Mouse (Mus musculus) embryonic facial prominence, embryonic 12.5 days (tissue): Measurements from ENCODE around the gene Mcm3. TPM values are rescaled to one million over a fixed set of nuclear protein-coding genes. Genes with fewer than 3 reads are reported as not detected.
A peak's percentile ranks its signal among the peaks of the same experiment; 100 is the strongest.

Experiments used
- ATAC-seq: fragments of 200-750 bp; cut with Nextera tagmentation; 2 replicates; pipeline ENCODE4 v1.8.0; 2017; ENCODE audit not compliant: insufficient number of reproducible peaks, insufficient read depth, low FRiP score, low TSS enrichment
- H3K27ac ChIP-seq: fragments of 300-500 bp; sonication (generic); 2 replicates; pipeline ENCODE4 v1.5.1; 2016; ENCODE audit warnings: mild to moderate bottlenecking
- H3K27me3 ChIP-seq: fragments of 300-500 bp; sonication (generic); 2 replicates; pipeline ENCODE4 v1.6.1; 2016; ENCODE audit warnings: mild to moderate bottlenecking, moderate library complexity
- H3K36me3 ChIP-seq: fragments of 300-500 bp; sonication (generic); 2 replicates; pipeline ENCODE4 v1.6.1; 2016; ENCODE audit warnings: mild to moderate bottlenecking
- H3K4me1 ChIP-seq: fragments of 300-500 bp; sonication (generic); 2 replicates; pipeline ENCODE4 v1.6.1; 2016
- H3K4me2 ChIP-seq: fragments of 300-500 bp; sonication (generic); replicated peaks from 2 replicates; pipeline ENCODE4 v1.6.1; 2016; ENCODE audit warnings: mild to moderate bottlenecking, moderate library complexity
- H3K4me3 ChIP-seq: fragments of 300-500 bp; sonication (generic); 2 replicates; pipeline ENCODE4 v1.5.1; 2016; ENCODE audit warnings: mild to moderate bottlenecking
- H3K9ac ChIP-seq: fragments of 300-500 bp; sonication (generic); 2 replicates; pipeline ENCODE4 v1.6.1; 2016; ENCODE audit warnings: mild to moderate bottlenecking, moderate library complexity
- H3K9me3 ChIP-seq: fragments of 300-500 bp; sonication (generic); 2 replicates; pipeline ENCODE4 v1.6.1; 2016; ENCODE audit warnings: mild to moderate bottlenecking, moderate library complexity
- WGBS: fragments of 180-500 bp; shearing (Covaris S2); methylation state at CpG from one replicate; pipeline ENCODE4 v1.1.7; 2016; 5-methylcytosine and 5-hydroxymethylcytosine counted together
- polyA plus RNA-seq: library from polyadenylated mRNA; unstranded; fragments of >200 nt; fragmentation: Nextera tagmentation; extraction: Ambion mirVana; gene quantifications from 2 replicates; pipeline ENCODE4 v1.2.1, GENCODE M21; 2016

Gene Mcm3
- 147 and 155 TPM in 2 replicates for polyA plus RNA-seq

DNA sequence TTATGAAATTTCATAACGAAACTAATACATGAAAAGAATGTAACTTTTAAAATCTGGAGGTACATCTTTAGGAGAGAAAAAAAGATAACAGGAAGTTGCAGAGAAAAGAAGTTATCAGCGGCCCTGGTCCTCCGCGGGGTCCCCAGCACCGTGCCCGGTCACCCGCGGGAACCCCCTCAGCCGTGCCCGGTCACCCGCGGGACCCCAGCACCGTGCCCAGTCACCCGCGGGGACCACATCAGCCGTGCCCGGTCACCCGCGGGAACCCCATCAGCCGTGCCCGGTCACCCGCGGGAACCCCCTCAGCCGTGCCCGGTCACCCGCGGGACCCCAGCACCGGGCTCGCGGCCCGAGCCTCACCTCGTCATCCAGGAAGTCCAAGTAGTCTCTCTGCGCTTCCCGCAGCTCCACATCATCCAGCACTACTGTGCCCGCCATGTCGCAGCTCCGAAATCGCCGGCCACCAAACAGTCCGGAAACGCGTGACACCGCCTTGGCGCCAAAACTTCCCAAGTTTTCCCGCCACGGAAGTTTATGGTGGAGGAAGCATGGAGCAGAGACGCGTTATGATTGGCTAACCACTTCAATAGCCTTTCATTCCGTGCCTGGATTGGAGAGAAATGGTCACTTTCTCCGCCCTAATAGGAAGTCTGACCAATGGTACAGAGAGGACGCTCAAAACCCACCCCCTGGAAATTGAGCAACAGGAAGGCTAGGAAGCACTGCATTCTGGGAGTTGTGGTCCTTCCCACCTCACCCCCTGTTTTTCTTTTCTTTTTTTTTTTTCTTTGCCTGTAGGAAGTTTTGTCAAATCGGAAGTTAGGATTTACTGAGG, at the start of gene Mcm3:
Gene Mcm3 (minus strand): TSS at position 542 of the 835 bp plus-strand sequence.
- Histone ChIP-seq H3K4me3 (peak within 1 kb of the TSS; percentile 72), H3K4me2 (peak within 1 kb of the TSS; percentile 55), H3K9me3 (no peaks in the 10 kb centered on the region), H3K9ac (peak within 1 kb of the TSS; percentile 73), H3K36me3 (peaks cover 25% of the 10 kb centered on the region), H3K27ac (no peak within 1 kb of the TSS), H3K27me3 (no peaks in the 10 kb centered on the region), H3K4me1 (peaks cover 8% of the 10 kb centered on the region)
- ATAC-seq: peak; percentile 100
- WGBS: under 1% methylated on average over 52 of the region's 52 CpGs

DNA sequence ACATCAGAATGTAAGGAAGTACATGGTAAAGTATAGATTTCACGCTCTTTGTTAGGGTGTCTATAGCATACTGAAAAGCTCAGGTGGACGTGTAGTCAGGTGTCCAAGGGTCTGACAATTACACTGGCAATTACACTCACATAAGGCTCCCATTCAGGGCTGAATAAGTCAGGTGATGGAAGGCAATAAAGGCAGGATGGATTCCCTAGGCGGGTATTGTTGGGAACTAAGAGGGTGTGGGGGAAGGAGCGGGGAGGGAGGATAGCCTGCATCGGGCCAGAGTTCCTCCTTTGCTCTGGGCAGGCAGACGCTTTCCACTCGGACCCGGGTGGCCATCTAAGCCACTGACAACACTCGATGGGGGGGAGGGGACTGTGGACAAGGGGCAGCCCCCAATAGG, 47.9 kb upstream of the Mcm3 start:
- ATAC-seq: 0 out of 2 replicates have a peak, but pooled peaks have one; percentile 30
- H3K9me3 ChIP-seq: no peaks in the 10 kb centered on the region
- H3K27ac ChIP-seq: no peak overlapping the region
- H3K4me1 ChIP-seq: 0 out of 2 replicates have a peak, but pooled peaks cover 5% of the 10 kb centered on the region
- WGBS: 52% methylated on average over 9 of the region's 9 CpGs
- H3K27me3 ChIP-seq: no peaks in the 10 kb centered on the region
- H3K9ac ChIP-seq: no peak overlapping the region
- no peak overlapping the region for H3K4me3 ChIP-seq
- H3K4me2 ChIP-seq: no peak overlapping the region
- H3K36me3 ChIP-seq: no peaks in the 10 kb centered on the region

DNA sequence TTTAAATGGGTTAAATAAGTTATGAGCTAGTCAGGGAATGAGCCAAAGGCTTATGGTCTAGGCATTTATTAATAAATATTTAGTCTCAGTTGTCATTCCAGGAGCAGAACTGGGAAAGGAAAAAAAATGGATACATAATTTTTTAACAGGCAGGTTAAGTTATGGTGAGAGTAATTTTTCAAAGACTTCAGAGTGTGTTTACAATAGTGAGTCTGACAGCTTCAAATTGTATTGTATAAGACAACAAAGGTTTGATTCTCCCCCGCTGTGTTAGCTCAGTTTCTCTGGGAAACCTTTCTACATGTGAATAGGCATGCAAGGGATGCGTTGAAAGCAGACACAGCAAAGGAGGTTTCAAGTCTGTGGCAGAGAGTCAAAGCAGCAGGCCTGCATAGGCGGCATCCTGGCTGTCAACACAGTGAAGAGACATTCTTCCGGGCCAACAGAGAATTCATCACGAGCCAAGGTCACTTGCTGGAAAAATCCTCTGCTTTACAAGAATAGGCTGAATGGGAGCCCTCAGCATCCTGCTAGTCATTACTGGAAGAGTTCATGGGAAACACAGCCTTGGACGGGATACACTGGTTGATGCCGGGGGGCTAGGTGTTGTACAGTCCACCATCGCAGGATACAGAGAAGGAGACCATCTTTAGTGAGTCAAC, 47.3 kb upstream of the Mcm3 start:
- no peak for ATAC-seq
- Histone ChIP-seq H3K4me1 (0 out of 2 replicates have a peak, but pooled peaks cover 5% of the 10 kb centered on the region), H3K9me3 (no peaks in the 10 kb centered on the region), H3K4me3 (no peak overlapping the region), H3K9ac (no peak overlapping the region), H3K36me3 (no peaks in the 10 kb centered on the region), H3K27ac (no peak overlapping the region), H3K27me3 (no peaks in the 10 kb centered on the region), H3K4me2 (no peak overlapping the region)
- 49% methylated on average over 8 of the region's 8 CpGs for WGBS

GRCm38 (mm10) chr1:20863452-20864172, 43.5 kb upstream of the Mcm3 start:
- no peaks in the 10 kb centered on the region for H3K36me3 ChIP-seq
- no peak overlapping the region for H3K27ac ChIP-seq
- H3K9me3 ChIP-seq: no peaks in the 10 kb centered on the region
- no peak overlapping the region for H3K4me3 ChIP-seq
- H3K27me3 ChIP-seq: no peaks in the 10 kb centered on the region
- no peak for ATAC-seq
- no peak overlapping the region for H3K4me2 ChIP-seq
- WGBS: 63% methylated on average over 5 of the region's 5 CpGs
- H3K9ac ChIP-seq: no peak overlapping the region
- 0 out of 2 replicates have a peak, but pooled peaks cover 5% of the 10 kb centered on the region for H3K4me1 ChIP-seq

GRCm38 (mm10) chr1:20861865-20862264, 41.8 kb upstream of the Mcm3 start:
- Histone ChIP-seq H3K9ac (no peak overlapping the region), H3K27ac (no peak overlapping the region), H3K4me3 (no peak overlapping the region), H3K36me3 (no peaks in the 10 kb centered on the region), H3K9me3 (no peaks in the 10 kb centered on the region), H3K27me3 (no peaks in the 10 kb centered on the region), H3K4me1 (no peaks in the 10 kb centered on the region), H3K4me2 (no peak overlapping the region)
- no peak for ATAC-seq
- 85% methylated on average over 3 of the region's 3 CpGs for WGBS

GRCm38 (mm10) chr1:20860775-20861174, 40.7 kb upstream of the Mcm3 start:
- Histone ChIP-seq H3K9ac (no peak overlapping the region), H3K36me3 (no peaks in the 10 kb centered on the region), H3K27me3 (no peaks in the 10 kb centered on the region), H3K4me3 (no peak overlapping the region), H3K4me2 (no peak overlapping the region), H3K27ac (no peak overlapping the region), H3K9me3 (no peaks in the 10 kb centered on the region), H3K4me1 (no peaks in the 10 kb centered on the region)
- ATAC-seq: no peak
- 82% methylated on average over 3 of the region's 3 CpGs for WGBS

DNA sequence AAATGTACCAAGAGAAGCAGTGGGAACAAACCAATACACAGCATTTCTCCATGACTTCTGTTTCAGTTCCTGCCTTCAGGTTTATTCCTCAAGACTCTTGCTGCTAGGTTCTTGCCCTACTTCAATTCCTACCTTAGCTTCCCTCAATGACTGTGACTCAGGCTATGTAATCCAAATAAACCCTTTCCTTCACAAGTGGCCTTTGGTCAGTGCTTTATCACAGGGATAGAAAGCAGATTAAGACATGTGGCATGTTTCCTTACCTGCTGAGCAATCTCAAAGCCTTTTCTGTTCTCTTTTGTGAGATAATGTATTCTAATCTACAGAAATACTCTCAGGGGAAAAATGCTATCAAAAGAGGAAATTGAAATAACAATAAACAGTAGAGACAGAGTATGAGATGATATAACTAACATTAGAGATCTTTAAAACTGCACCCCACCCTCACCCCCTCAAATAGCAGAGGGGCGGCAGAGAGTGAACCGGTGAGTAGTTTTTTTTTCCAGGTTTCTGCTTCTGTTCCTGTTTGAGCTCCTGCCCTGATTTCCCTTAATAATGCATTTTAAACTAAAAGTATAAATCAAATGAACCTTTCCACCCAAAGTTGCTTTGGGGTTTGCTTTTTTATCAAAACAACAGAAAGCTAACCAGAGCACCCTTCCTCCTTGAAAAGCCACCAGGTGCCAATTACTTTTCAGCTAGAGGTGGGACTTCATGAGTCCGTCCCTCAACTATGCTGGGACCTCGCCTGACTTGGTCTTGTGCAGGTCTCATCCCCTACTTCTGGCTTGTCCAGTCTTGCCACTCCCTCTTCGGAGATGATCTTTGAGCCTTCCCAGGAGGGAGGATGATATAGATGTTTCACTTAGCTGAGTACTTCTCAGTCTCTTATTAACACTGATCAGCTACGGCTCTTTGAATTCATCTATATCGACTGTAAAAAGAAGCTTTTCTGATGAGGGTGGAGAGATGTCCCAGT, 37.1 kb upstream of the Mcm3 start:
- H3K4me1 ChIP-seq: no peaks in the 10 kb centered on the region
- H3K4me2 ChIP-seq: no peak overlapping the region
- no peaks in the 10 kb centered on the region for H3K36me3 ChIP-seq
- ATAC-seq: no peak
- no peak overlapping the region for H3K9ac ChIP-seq
- WGBS: 87% methylated on average over 7 of the region's 7 CpGs
- no peak overlapping the region for H3K4me3 ChIP-seq
- no peak overlapping the region for H3K27ac ChIP-seq
- H3K9me3 ChIP-seq: no peaks in the 10 kb centered on the region
- H3K27me3 ChIP-seq: no peaks in the 10 kb centered on the region

GRCm38 (mm10) chr1:20839911-20840310, 19.8 kb upstream of the Mcm3 start:
- Histone ChIP-seq H3K27ac (no peak overlapping the region), H3K4me2 (no peak overlapping the region), H3K4me1 (no peaks in the 10 kb centered on the region), H3K27me3 (no peaks in the 10 kb centered on the region), H3K9ac (no peak overlapping the region), H3K9me3 (no peaks in the 10 kb centered on the region), H3K4me3 (no peak overlapping the region), H3K36me3 (no peaks in the 10 kb centered on the region)
- ATAC-seq: no peak
- WGBS: 73% methylated on average over 3 of the region's 3 CpGs

DNA sequence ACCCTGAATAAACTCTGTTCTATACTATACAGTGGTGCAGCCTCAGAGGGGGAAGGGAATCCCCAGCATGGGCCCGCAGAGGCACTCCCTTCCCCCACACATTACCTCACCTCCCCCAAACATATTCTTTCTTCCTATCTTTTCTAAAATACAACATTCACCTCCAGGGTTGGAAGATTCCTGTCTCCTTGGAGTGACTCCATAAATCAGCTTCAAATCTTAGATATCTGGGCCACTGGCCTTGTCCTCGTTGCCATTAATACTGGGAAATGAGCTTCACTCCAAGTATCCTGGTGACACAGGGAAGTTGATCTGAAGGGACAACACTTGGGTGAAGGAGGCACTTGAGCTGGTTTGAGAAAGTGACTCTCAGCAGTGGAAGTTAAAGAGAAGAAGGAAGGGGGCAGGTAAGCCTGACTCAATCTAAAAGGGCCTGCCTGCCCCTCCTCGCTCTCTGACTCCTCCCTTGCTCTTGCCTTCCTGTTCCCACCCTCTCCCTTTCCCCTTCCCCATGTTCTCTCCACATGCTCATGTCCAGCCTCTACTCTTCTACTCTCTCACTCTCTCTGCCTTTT, 16.5 kb upstream of the Mcm3 start:
- H3K9me3 ChIP-seq: no peaks in the 10 kb centered on the region
- H3K27me3 ChIP-seq: no peaks in the 10 kb centered on the region
- H3K36me3 ChIP-seq: no peaks in the 10 kb centered on the region
- H3K9ac ChIP-seq: no peak overlapping the region
- 81% methylated on average over 3 of the region's 3 CpGs for WGBS
- no peak for ATAC-seq
- no peak overlapping the region for H3K4me3 ChIP-seq
- H3K4me1 ChIP-seq: no peaks in the 10 kb centered on the region
- H3K4me2 ChIP-seq: no peak overlapping the region
- no peak overlapping the region for H3K27ac ChIP-seq

- WGBS: 78% methylated on average over 4 of the region's 4 CpGs
- H3K4me3 ChIP-seq: no peak overlapping the region
- H3K4me1 ChIP-seq: no peaks in the 10 kb centered on the region
- no peak overlapping the region for H3K4me2 ChIP-seq
- no peaks in the 10 kb centered on the region for H3K27me3 ChIP-seq
- H3K9me3 ChIP-seq: no peaks in the 10 kb centered on the region
- H3K27ac ChIP-seq: no peak overlapping the region
- no peak overlapping the region for H3K9ac ChIP-seq
- no peak for ATAC-seq
- no peaks in the 10 kb centered on the region for H3K36me3 ChIP-seq
Observed at GRCm38 (mm10) chr1:20833141-20833511, 13.0 kb upstream of the Mcm3 start.
